Mouse (Mus musculus) macrophage (primary cell): ENCODE results near the gene Foxred2. TPM values are rescaled to one million over a fixed set of nuclear protein-coding genes. Genes with fewer than 3 reads are reported as not detected.
A peak's percentile ranks its signal among the peaks of the same experiment; 100 is the strongest.

Source experiments
- H3K27ac ChIP-seq: fragments of 350-480 bp; formaldehyde crosslinking; 2 replicates; pipeline ENCODE4 v1.9.0; 2021
- H3K36me3 ChIP-seq: fragments of 350-480 bp; formaldehyde crosslinking; 2 replicates; pipeline ENCODE4 v1.9.0; 2021; ENCODE audit errors: inconsistent target
- H3K4me3 ChIP-seq: fragments of 350-480 bp; formaldehyde crosslinking; 2 replicates; pipeline ENCODE4 v1.9.0; 2021; ENCODE audit errors: inconsistent target
- H3K79me2 ChIP-seq: fragments of 350-480 bp; formaldehyde crosslinking; 2 replicates; pipeline ENCODE4 v1.9.0; 2021; ENCODE audit errors: inconsistent target
- WGBS: methylation state at CpG from one replicate; pipeline ENCODE4 v1.1.7; 2026; ENCODE audit warnings: inconsistent platforms; ENCODE audit not compliant: missing documents; 5-methylcytosine and 5-hydroxymethylcytosine counted together
- polyA plus RNA-seq: library from polyadenylated mRNA; stranded (reverse); fragments of 250-400 nt; gene quantifications from 3 replicates; pipeline ENCODE4 v1.2.4, GENCODE M21; 2018; ENCODE audit warnings: inconsistent platforms

Gene Foxred2
- polyA plus RNA-seq, 1 experiment from 2014 or later = 18.7 TPM

GRCm38 (mm10) chr15:77960693-77961092 lies 4.2 kb upstream of the Foxred2 start:
- no peak overlapping the region for H3K27ac ChIP-seq
- peaks cover 73% of the 10 kb centered on the region for H3K36me3 ChIP-seq
- H3K4me3 ChIP-seq = no peak overlapping the region
- WGBS = 95% methylated on average over 6 of the region's 6 CpGs
- H3K79me2 ChIP-seq = no peaks in the 10 kb centered on the region

GRCm38 (mm10) chr15:77958071-77958470 lies 1.5 kb upstream of the Foxred2 start:
- H3K79me2 ChIP-seq = no peaks in the 10 kb centered on the region
- no peak overlapping the region for H3K27ac ChIP-seq
- 82% methylated on average over 3 of the region's 3 CpGs for WGBS
- H3K4me3 ChIP-seq = no peak overlapping the region
- H3K36me3 ChIP-seq = peaks cover 47% of the 10 kb centered on the region

GRCm38 (mm10) chr15:77957625-77958024 lies 1.1 kb upstream of the Foxred2 start:
- H3K27ac ChIP-seq = no peak overlapping the region
- WGBS = 66% methylated on average over 5 of the region's 5 CpGs
- H3K79me2 ChIP-seq = no peaks in the 10 kb centered on the region
- H3K36me3 ChIP-seq = peaks cover 47% of the 10 kb centered on the region
- no peak overlapping the region for H3K4me3 ChIP-seq

- H3K36me3 ChIP-seq = peaks cover 36% of the 10 kb centered on the region
- peak overlapping the region; percentile 31 for H3K4me3 ChIP-seq
- no peak overlapping the region for H3K27ac ChIP-seq
- WGBS = 36% methylated on average over 52 of the region's 52 CpGs
- no peaks in the 10 kb centered on the region for H3K79me2 ChIP-seq
These were observed 800 bp downstream of the Foxred2 start for GRCm38 (mm10) chr15:77955440-77956403.

GRCm38 (mm10) chr15:77954362-77954761 lies 2.2 kb downstream of the Foxred2 start:
- 96% methylated on average over 2 of the region's 2 CpGs for WGBS
- H3K4me3 ChIP-seq = no peak overlapping the region
- no peak overlapping the region for H3K27ac ChIP-seq
- H3K36me3 ChIP-seq = peaks cover 22% of the 10 kb centered on the region
- no peaks in the 10 kb centered on the region for H3K79me2 ChIP-seq

GRCm38 (mm10) chr15:77952921-77953320 lies 3.6 kb downstream of the Foxred2 start:
- Histone ChIP-seq H3K36me3 (peaks cover 12% of the 10 kb centered on the region; the same call in 1 of the 2 replicates), H3K4me3 (no peak overlapping the region), H3K79me2 (no peaks in the 10 kb centered on the region), H3K27ac (no peak overlapping the region)
- WGBS = 96% methylated on average over 3 of the region's 3 CpGs

- H3K27ac ChIP-seq = no peak overlapping the region
- WGBS = 85% methylated on average over 7 of the region's 7 CpGs
- H3K36me3 ChIP-seq = peaks cover 12% of the 10 kb centered on the region; the same call in 1 of the 2 replicates
- H3K4me3 ChIP-seq = no peak overlapping the region
- no peaks in the 10 kb centered on the region for H3K79me2 ChIP-seq
These were observed 7.5 kb downstream of the Foxred2 start for GRCm38 (mm10) chr15:77949061-77949460.

GRCm38 (mm10) chr15:77945711-77946110 lies 10.8 kb downstream of the Foxred2 start:
- no peak overlapping the region for H3K4me3 ChIP-seq
- 6% methylated on average over 4 of the region's 4 CpGs for WGBS
- no peaks in the 10 kb centered on the region; the same call in 1 of the 2 replicates for H3K36me3 ChIP-seq
- no peaks in the 10 kb centered on the region for H3K79me2 ChIP-seq
- H3K27ac ChIP-seq = peak overlapping the region; percentile 59

- WGBS = 82% methylated on average over 3 of the region's 3 CpGs
These were observed 15.0 kb downstream of the Foxred2 start for GRCm38 (mm10) chr15:77941563-77941962.

GRCm38 (mm10) chr15:77938516-77938915 lies 18.0 kb downstream of the Foxred2 start:
- no peak overlapping the region for H3K4me3 ChIP-seq
- no peak overlapping the region for H3K27ac ChIP-seq
- H3K36me3 ChIP-seq = no peaks in the 10 kb centered on the region; the same call in 1 of the 2 replicates
- no peaks in the 10 kb centered on the region for H3K79me2 ChIP-seq
- 79% methylated on average over 5 of the region's 5 CpGs for WGBS

More at GRCm38 (mm10) chr15:77941563-77941962, 15.0 kb downstream of the Foxred2 start:
- H3K27ac ChIP-seq = no peak overlapping the region
- no peaks in the 10 kb centered on the region; the same call in 1 of the 2 replicates for H3K36me3 ChIP-seq
- no peak overlapping the region for H3K4me3 ChIP-seq
- H3K79me2 ChIP-seq = no peaks in the 10 kb centered on the region

GRCm38 (mm10) chr15:77935673-77936375 lies 20.7 kb downstream of the Foxred2 start:
- no peaks in the 10 kb centered on the region for H3K79me2 ChIP-seq
- no peak overlapping the region for H3K4me3 ChIP-seq
- no peaks in the 10 kb centered on the region for H3K36me3 ChIP-seq
- 92% methylated on average over 14 of the region's 14 CpGs for WGBS
- no peak overlapping the region for H3K27ac ChIP-seq

- no peak overlapping the region for H3K27ac ChIP-seq
- H3K4me3 ChIP-seq = no peak overlapping the region
- no peaks in the 10 kb centered on the region for H3K36me3 ChIP-seq
- WGBS = 92% methylated on average over 5 of the region's 5 CpGs
- no peaks in the 10 kb centered on the region for H3K79me2 ChIP-seq
These were observed 21.6 kb downstream of the Foxred2 start for GRCm38 (mm10) chr15:77934968-77935367.

GRCm38 (mm10) chr15:77934326-77934725 lies 22.2 kb downstream of the Foxred2 start:
- Histone ChIP-seq H3K4me3 (no peak overlapping the region), H3K36me3 (no peaks in the 10 kb centered on the region), H3K27ac (peak overlapping the region; percentile 49), H3K79me2 (no peaks in the 10 kb centered on the region)
- 32% methylated on average over 11 of the region's 11 CpGs for WGBS

- peak overlapping the region; percentile 49 for H3K27ac ChIP-seq
- no peak overlapping the region for H3K4me3 ChIP-seq
- no peaks in the 10 kb centered on the region for H3K79me2 ChIP-seq
- WGBS = 0% methylated on average over 14 of the region's 14 CpGs
- H3K36me3 ChIP-seq = no peaks in the 10 kb centered on the region
These were observed 22.8 kb downstream of the Foxred2 start for GRCm38 (mm10) chr15:77933770-77934169.

GRCm38 (mm10) chr15:77933222-77933621 lies 23.3 kb downstream of the Foxred2 start:
- H3K79me2 ChIP-seq = peaks cover 1% of the 10 kb centered on the region; the same call in 1 of the 2 replicates
- peak overlapping the region; percentile 49 for H3K27ac ChIP-seq
- no peaks in the 10 kb centered on the region for H3K36me3 ChIP-seq
- whole genome bisulfite sequencing = 87% methylated on average over 3 of the region's 3 CpGs
- H3K4me3 ChIP-seq = no peak overlapping the region
